Mouse (Mus musculus) embryonic facial prominence, embryonic 11.5 days (tissue): ENCODE data around the gene Inpp5a. TPM values are rescaled to one million over a fixed set of nuclear protein-coding genes. Genes with fewer than 3 reads are reported as not detected.

Source experiments
- ATAC-seq: fragments of 200-750 bp; cut with Nextera tagmentation; replicated peaks from 2 replicates; pipeline ENCODE4 v1.8.0; 2017; ENCODE audit warnings: low read depth; ENCODE audit not compliant: insufficient number of reproducible peaks, low FRiP score, low TSS enrichment
- DNase-seq: peaks from one replicate; pipeline ENCODE4 v3.0.0-alpha.2; 2015; ENCODE audit warnings: low spot score
- H3K27ac ChIP-seq: fragments of 300-500 bp; sonication (generic); replicated peaks from 2 replicates; pipeline ENCODE4 v1.5.1; 2014; ENCODE audit warnings: mild to moderate bottlenecking, low read depth, low read length, control low read depth
- H3K27me3 ChIP-seq: fragments of 300-500 bp; sonication (generic); 2 replicates; pipeline ENCODE4 v1.6.1; 2014; ENCODE audit warnings: mild to moderate bottlenecking, low read length, moderate library complexity, mixed read lengths; ENCODE audit not compliant: control insufficient read depth, insufficient read depth
- H3K36me3 ChIP-seq: fragments of 300-500 bp; sonication (generic); replicated peaks from 2 replicates; pipeline ENCODE4 v1.6.1; 2014; ENCODE audit warnings: low read depth, mild to moderate bottlenecking, low read length, moderate library complexity, mixed read lengths; ENCODE audit not compliant: control insufficient read depth, insufficient read depth
- H3K4me1 ChIP-seq: fragments of 300-500 bp; sonication (generic); 2 replicates; pipeline ENCODE4 v1.6.1; 2014; ENCODE audit warnings: low read length, mixed read lengths; ENCODE audit not compliant: control insufficient read depth, insufficient read depth
- H3K4me2 ChIP-seq: fragments of 300-500 bp; sonication (generic); 2 replicates; pipeline ENCODE4 v1.6.1; 2014; ENCODE audit warnings: low read depth, mild to moderate bottlenecking, control low read depth, low read length, moderate library complexity
- H3K4me3 ChIP-seq: fragments of 300-500 bp; sonication (generic); 2 replicates; pipeline ENCODE4 v1.5.1; 2014; ENCODE audit warnings: low read depth, low read length, control low read depth
- H3K9ac ChIP-seq: fragments of 300-500 bp; sonication (generic); replicated peaks from 2 replicates; pipeline ENCODE4 v1.6.1; 2014; ENCODE audit warnings: mild to moderate bottlenecking, control low read depth, low read length
- H3K9me3 ChIP-seq: fragments of 300-500 bp; sonication (generic); replicated peaks from 2 replicates; pipeline ENCODE4 v1.6.1; 2016; ENCODE audit warnings: mild to moderate bottlenecking, low read length, inconsistent platforms, mixed read lengths; ENCODE audit not compliant: control insufficient read depth
- WGBS: fragments of 180-500 bp; shearing (Covaris S2); extraction: QIAGEN DNeasy Blood & Tissue Kit; methylation state at CpG from one replicate; pipeline ENCODE4 v1.1.7; 2014; 5-methylcytosine and 5-hydroxymethylcytosine counted together
- polyA plus RNA-seq: library from polyadenylated mRNA; unstranded; fragments of >200 nt; fragmentation: Nextera tagmentation; extraction: Ambion mirVana; gene quantifications from 2 replicates; pipeline ENCODE4 v1.2.1, GENCODE M21; 2014

Inpp5a gene
- polyA plus RNA-seq, 1 experiment from 2014 or later: 28.4 TPM

DNA sequence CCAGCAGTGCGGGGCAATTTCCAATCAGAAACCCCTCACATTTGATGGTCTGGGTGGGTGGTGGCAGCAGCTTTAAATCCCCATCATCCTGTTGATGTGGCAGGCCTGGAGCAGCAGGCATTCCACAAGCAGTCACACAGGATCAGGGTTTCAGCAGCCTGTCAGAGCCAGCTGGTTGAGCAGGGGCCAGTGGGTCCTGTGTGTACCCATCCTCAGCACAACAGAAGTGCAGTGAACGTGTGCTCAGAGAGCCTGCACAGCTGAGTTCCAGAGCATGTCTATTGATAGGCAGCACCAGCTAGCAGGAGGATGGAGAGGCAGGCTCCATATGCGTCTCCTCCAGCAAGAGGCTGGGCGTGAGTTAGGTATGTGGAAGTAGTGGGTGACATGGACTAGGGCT lies 174.5 kb downstream of the Inpp5a start:
- H3K27ac ChIP-seq: no peak overlapping the region
- no peak overlapping the region for H3K9ac ChIP-seq
- DNase-seq (no peak), ATAC-seq (no peak)
- H3K4me2 ChIP-seq: no peak overlapping the region
- no peaks in the 10 kb centered on the region for H3K36me3 ChIP-seq
- WGBS: 78% methylated on average over 4 of the region's 4 CpGs
- H3K4me1 ChIP-seq: no peaks in the 10 kb centered on the region
- no peaks in the 10 kb centered on the region for H3K27me3 ChIP-seq
- H3K9me3 ChIP-seq: no peaks in the 10 kb centered on the region
- H3K4me3 ChIP-seq: no peak overlapping the region

DNA sequence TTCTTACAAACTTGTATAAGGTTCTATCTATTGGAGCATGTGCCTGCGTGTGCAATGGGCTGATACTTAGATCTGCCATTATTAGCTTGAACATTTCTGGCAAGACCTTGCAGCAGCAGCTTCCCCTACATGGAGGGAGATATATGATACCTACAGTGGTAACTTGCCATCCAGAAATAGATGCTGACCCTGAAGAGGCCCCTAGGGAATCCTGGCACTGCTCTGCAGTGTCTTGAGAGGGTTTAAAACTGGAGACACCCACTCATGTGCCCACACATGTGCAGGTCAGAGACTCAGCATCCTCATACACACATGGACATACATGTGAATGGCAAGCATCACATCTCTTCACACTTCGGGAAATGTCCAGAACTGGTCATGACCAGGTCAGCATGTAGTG lies 175.3 kb downstream of the Inpp5a start:
- no peak overlapping the region for H3K4me2 ChIP-seq
- no peak overlapping the region for H3K9ac ChIP-seq
- no peak overlapping the region for H3K27ac ChIP-seq
- 0 out of 2 replicates have a peak, but pooled peaks have one; percentile 32 for ATAC-seq
- H3K9me3 ChIP-seq: no peaks in the 10 kb centered on the region
- 80% methylated on average over 2 of the region's 2 CpGs for WGBS
- no peak overlapping the region for H3K4me3 ChIP-seq
- no peaks in the 10 kb centered on the region for H3K36me3 ChIP-seq
- H3K4me1 ChIP-seq: no peaks in the 10 kb centered on the region
- no peaks in the 10 kb centered on the region for H3K27me3 ChIP-seq
- DNase-seq: no peak

- Histone ChIP-seq H3K27ac (no peak overlapping the region), H3K4me1 (no peaks in the 10 kb centered on the region), H3K9ac (no peak overlapping the region), H3K36me3 (no peaks in the 10 kb centered on the region), H3K4me2 (no peak overlapping the region), H3K4me3 (no peak overlapping the region), H3K9me3 (no peaks in the 10 kb centered on the region), H3K27me3 (no peaks in the 10 kb centered on the region)
- 80% methylated on average over 6 of the region's 6 CpGs for WGBS
- no peak for ATAC-seq
- no peak for DNase-seq
Measured at GRCm38 (mm10) chr7:139565998-139566397, 177.1 kb downstream of the Inpp5a start.

GRCm38 (mm10) chr7:139566533-139566932 lies 177.6 kb downstream of the Inpp5a start:
- no peaks in the 10 kb centered on the region for H3K9me3 ChIP-seq
- DNase-seq (no peak), ATAC-seq (no peak)
- 89% methylated on average over 8 of the region's 8 CpGs for WGBS
- no peaks in the 10 kb centered on the region for H3K36me3 ChIP-seq
- H3K4me2 ChIP-seq: no peak overlapping the region
- no peak overlapping the region for H3K9ac ChIP-seq
- H3K4me3 ChIP-seq: no peak overlapping the region
- H3K27ac ChIP-seq: no peak overlapping the region
- H3K4me1 ChIP-seq: no peaks in the 10 kb centered on the region
- no peaks in the 10 kb centered on the region for H3K27me3 ChIP-seq

GRCm38 (mm10) chr7:139570788-139571187 lies 181.9 kb downstream of the Inpp5a start:
- 93% methylated on average over 5 of the region's 5 CpGs for WGBS
- H3K36me3 ChIP-seq: no peaks in the 10 kb centered on the region
- no peaks in the 10 kb centered on the region for H3K27me3 ChIP-seq
- no peak overlapping the region for H3K27ac ChIP-seq
- H3K9me3 ChIP-seq: no peaks in the 10 kb centered on the region
- no peak overlapping the region for H3K9ac ChIP-seq
- H3K4me2 ChIP-seq: no peak overlapping the region
- H3K4me3 ChIP-seq: no peak overlapping the region
- ATAC-seq (no peak), DNase-seq (no peak)
- no peaks in the 10 kb centered on the region for H3K4me1 ChIP-seq

DNA sequence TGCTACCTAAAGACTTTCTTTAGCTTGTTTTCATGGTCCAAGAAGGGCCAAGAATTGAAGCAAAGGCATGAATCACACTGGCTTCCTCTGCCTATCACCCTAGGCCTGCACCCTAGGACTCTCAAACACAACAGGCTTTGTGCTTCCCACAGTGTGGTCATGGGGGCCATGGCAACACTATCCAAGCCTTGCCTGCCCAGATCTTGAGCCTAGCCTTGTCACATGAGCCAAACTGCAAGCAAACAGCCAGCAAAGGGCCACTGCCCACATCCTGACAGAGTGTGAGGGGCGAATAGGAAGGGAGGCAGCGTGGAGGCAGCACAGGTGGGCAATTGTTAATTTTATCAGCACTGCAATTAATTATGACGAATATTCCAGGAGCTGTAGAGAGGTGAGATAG lies 183.8 kb downstream of the Inpp5a start:
- H3K27me3 ChIP-seq: no peaks in the 10 kb centered on the region
- H3K4me2 ChIP-seq: no peak overlapping the region
- no peak overlapping the region for H3K4me3 ChIP-seq
- no peaks in the 10 kb centered on the region for H3K9me3 ChIP-seq
- H3K9ac ChIP-seq: no peak overlapping the region
- no peaks in the 10 kb centered on the region for H3K4me1 ChIP-seq
- DNase-seq (no peak), ATAC-seq (no peak)
- no peaks in the 10 kb centered on the region for H3K36me3 ChIP-seq
- no peak overlapping the region for H3K27ac ChIP-seq
- 83% methylated on average over 3 of the region's 3 CpGs for WGBS

- Histone ChIP-seq H3K36me3 (no peaks in the 10 kb centered on the region), H3K27ac (no peak overlapping the region), H3K4me2 (no peak overlapping the region), H3K9me3 (no peaks in the 10 kb centered on the region), H3K9ac (no peak overlapping the region), H3K27me3 (peaks cover 28% of the 10 kb centered on the region), H3K4me1 (no peaks in the 10 kb centered on the region), H3K4me3 (no peak overlapping the region)
- ATAC-seq (no peak), DNase-seq (no peak)
- 84% methylated on average over 16 of the region's 16 CpGs for WGBS
Measured at GRCm38 (mm10) chr7:139576064-139576686, 187.3 kb downstream of the Inpp5a start.

GRCm38 (mm10) chr7:139579261-139579905 lies 190.5 kb downstream of the Inpp5a start:
- Histone ChIP-seq H3K9ac (no peak overlapping the region), H3K4me1 (peaks cover 8% of the 10 kb centered on the region), H3K4me2 (no peak overlapping the region), H3K9me3 (no peaks in the 10 kb centered on the region), H3K36me3 (no peaks in the 10 kb centered on the region), H3K27me3 (peaks cover 55% of the 10 kb centered on the region), H3K4me3 (no peak overlapping the region), H3K27ac (no peak overlapping the region)
- WGBS: 56% methylated on average over 21 of the region's 21 CpGs
- DNase-seq (no peak), ATAC-seq (no peak)
